Mouse (Mus musculus) lung, postnatal 0 days (tissue): ENCODE measurements at regions not wholly inside any gene's neighbourhood (a gene's known extent, or its start where the extent isn't known, plus 50 kb on each side); places are given as distances from the start of the nearest gene placed in this dataset.

ENCODE experiments used
- CTCF ChIP-seq: IDR thresholded peaks from 2 replicates; pipeline ENCODE4 v1.5.1; 2016; ENCODE audit warnings: antibody characterized with exemption, mild to moderate bottlenecking
- EP300 ChIP-seq: IDR thresholded peaks from 2 replicates; pipeline ENCODE4 v1.6.1; 2016; ENCODE audit warnings: antibody characterized with exemption, mild to moderate bottlenecking, control low read depth

DNA sequence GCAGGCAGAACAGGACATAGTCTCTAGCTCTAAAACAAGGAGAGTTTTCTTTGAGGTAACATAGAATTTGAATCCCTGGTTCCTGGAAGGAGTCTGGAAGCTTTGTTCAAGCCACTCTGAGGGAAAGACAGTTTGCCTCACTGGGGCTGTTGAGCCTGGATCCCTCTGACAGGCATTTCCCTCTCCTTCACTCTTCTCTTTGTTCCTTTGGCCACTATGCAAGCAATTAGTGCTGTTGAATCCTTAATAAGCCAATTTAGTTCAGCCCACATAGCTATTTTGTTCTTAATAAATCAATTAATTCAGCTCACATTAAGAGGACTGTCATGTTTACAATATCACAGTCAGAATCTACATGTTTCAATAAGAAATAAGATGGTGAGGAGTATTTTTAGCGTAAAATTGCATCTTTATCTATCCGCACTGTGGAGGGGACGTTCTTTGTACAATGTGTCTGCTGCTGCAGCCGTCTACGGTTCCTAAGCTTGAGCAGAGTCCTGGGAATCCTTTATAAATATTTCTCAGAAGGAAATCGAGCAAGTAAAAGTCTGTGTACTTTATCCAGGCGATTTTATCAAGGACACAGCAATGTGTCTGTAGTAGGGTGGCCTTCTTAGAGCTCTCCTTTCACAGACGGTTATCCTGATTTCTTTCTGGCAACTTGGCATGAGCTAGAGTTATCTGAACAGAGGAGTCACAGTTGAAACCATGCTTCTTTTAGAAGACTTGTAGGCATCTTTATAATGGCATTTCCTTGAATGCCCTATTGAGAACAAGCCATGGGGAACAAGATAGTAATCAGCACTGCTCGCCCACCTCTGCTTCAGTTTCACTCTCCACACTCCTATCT, 646.9 kb upstream of the Nr3c2 start:
- TF ChIP-seq CTCF (no peak), EP300 (no peak)
